Mouse (Mus musculus) stomach, embryonic 15.5 days (tissue): Measurements from ENCODE around the gene Akna. TPM values are rescaled to one million over a fixed set of nuclear protein-coding genes. Genes with fewer than 3 reads are reported as not detected.

Source experiments
- ATAC-seq: fragments of 200-750 bp; cut with Nextera tagmentation; 2 replicates; pipeline ENCODE4 v1.8.0; 2017; ENCODE audit warnings: low read depth, moderate number of reproducible peaks, moderate TSS enrichment; ENCODE audit not compliant: insufficient read depth, low FRiP score
- H3K27ac ChIP-seq: fragments of 300-500 bp; sonication (generic); 2 replicates; pipeline ENCODE4 v1.5.1; 2015; ENCODE audit warnings: mild to moderate bottlenecking, inconsistent platforms
- H3K27me3 ChIP-seq: fragments of 300-500 bp; sonication (generic); replicated peaks from 2 replicates; pipeline ENCODE4 v1.6.1; 2015; ENCODE audit warnings: inconsistent platforms
- H3K36me3 ChIP-seq: fragments of 300-500 bp; sonication (generic); 2 replicates; pipeline ENCODE4 v1.6.1; 2015; ENCODE audit warnings: inconsistent platforms
- H3K4me1 ChIP-seq: fragments of 300-500 bp; sonication (generic); 2 replicates; pipeline ENCODE4 v1.6.1; 2015; ENCODE audit warnings: inconsistent platforms
- H3K4me2 ChIP-seq: fragments of 300-500 bp; sonication (generic); 2 replicates; pipeline ENCODE4 v1.6.1; 2015; ENCODE audit warnings: mild to moderate bottlenecking, inconsistent platforms
- H3K4me3 ChIP-seq: fragments of 300-500 bp; sonication (generic); replicated peaks from 2 replicates; pipeline ENCODE4 v1.5.1; 2015; ENCODE audit warnings: inconsistent platforms
- H3K9ac ChIP-seq: fragments of 300-500 bp; sonication (generic); 2 replicates; pipeline ENCODE4 v1.6.1; 2015; ENCODE audit warnings: inconsistent platforms
- H3K9me3 ChIP-seq: fragments of 300-500 bp; sonication (generic); 2 replicates; pipeline ENCODE4 v1.6.1; 2016; ENCODE audit warnings: inconsistent platforms
- WGBS: fragments of 180-500 bp; shearing (Covaris S2); methylation state at CpG from one replicate; pipeline ENCODE4 v1.1.7; 2015; 5-methylcytosine and 5-hydroxymethylcytosine counted together
- polyA plus RNA-seq: library from polyadenylated mRNA; unstranded; fragments of >200 nt; fragmentation: Nextera tagmentation; extraction: Ambion mirVana; gene quantifications from 2 replicates; pipeline ENCODE4 v1.2.1, GENCODE M21; 2015

Akna gene
- polyA plus RNA-seq, 1 experiment from 2014 or later: 6.7 TPM

GRCm38 (mm10) chr4:63430357-63430756 lies 27.2 kb upstream of the Akna start:
- no peak for ATAC-seq
- H3K4me3 ChIP-seq: no peak overlapping the region
- no peaks in the 10 kb centered on the region for H3K9me3 ChIP-seq
- H3K9ac ChIP-seq: no peak overlapping the region
- WGBS: 47% methylated on average over 3 of the region's 3 CpGs
- H3K27me3 ChIP-seq: no peaks in the 10 kb centered on the region
- no peaks in the 10 kb centered on the region for H3K4me1 ChIP-seq
- H3K36me3 ChIP-seq: no peaks in the 10 kb centered on the region; the same call in 1 of the 2 replicates
- H3K27ac ChIP-seq: no peak overlapping the region
- no peak overlapping the region for H3K4me2 ChIP-seq

- H3K4me3 ChIP-seq: no peak overlapping the region
- no peak overlapping the region for H3K4me2 ChIP-seq
- no peaks in the 10 kb centered on the region for H3K9me3 ChIP-seq
- H3K27me3 ChIP-seq: no peaks in the 10 kb centered on the region
- H3K36me3 ChIP-seq: no peaks in the 10 kb centered on the region; the same call in 1 of the 2 replicates
- 44% methylated on average over 8 of the region's 8 CpGs for WGBS
- no peaks in the 10 kb centered on the region for H3K4me1 ChIP-seq
- H3K27ac ChIP-seq: no peak overlapping the region
- H3K9ac ChIP-seq: no peak overlapping the region
- ATAC-seq: no peak
Measured at GRCm38 (mm10) chr4:63426308-63426707, 23.2 kb upstream of the Akna start.

GRCm38 (mm10) chr4:63423811-63424210 lies 20.7 kb upstream of the Akna start:
- peaks cover 6% of the 10 kb centered on the region; the same call in 1 of the 2 replicates for H3K4me1 ChIP-seq
- H3K9me3 ChIP-seq: no peaks in the 10 kb centered on the region
- H3K36me3 ChIP-seq: no peaks in the 10 kb centered on the region
- 44% methylated on average over 5 of the region's 5 CpGs for WGBS
- no peak overlapping the region for H3K27ac ChIP-seq
- no peak overlapping the region for H3K4me3 ChIP-seq
- H3K4me2 ChIP-seq: no peak overlapping the region
- H3K9ac ChIP-seq: no peak overlapping the region
- no peak for ATAC-seq
- H3K27me3 ChIP-seq: no peaks in the 10 kb centered on the region

GRCm38 (mm10) chr4:63423231-63423630 lies 20.1 kb upstream of the Akna start:
- no peak for ATAC-seq

GRCm38 (mm10) chr4:63420143-63420920 lies 17.2 kb upstream of the Akna start:
- Histone ChIP-seq H3K4me3 (no peak overlapping the region), H3K27ac (no peak overlapping the region), H3K36me3 (no peaks in the 10 kb centered on the region), H3K4me2 (no peak overlapping the region), H3K9me3 (no peaks in the 10 kb centered on the region), H3K9ac (no peak overlapping the region), H3K4me1 (peaks cover 9% of the 10 kb centered on the region; the same call in 1 of the 2 replicates), H3K27me3 (no peaks in the 10 kb centered on the region)
- WGBS: 66% methylated on average over 14 of the region's 14 CpGs
- ATAC-seq: peak; percentile 14; the same call in 1 of the 2 replicates

More at GRCm38 (mm10) chr4:63423231-63423630, 20.1 kb upstream of the Akna start:
- Histone ChIP-seq H3K36me3 (no peaks in the 10 kb centered on the region), H3K27me3 (no peaks in the 10 kb centered on the region), H3K4me2 (no peak overlapping the region), H3K9me3 (no peaks in the 10 kb centered on the region), H3K9ac (no peak overlapping the region), H3K4me3 (no peak overlapping the region), H3K27ac (no peak overlapping the region), H3K4me1 (peaks cover 6% of the 10 kb centered on the region; the same call in 1 of the 2 replicates)
- WGBS: 68% methylated on average over 1 of the region's 1 CpGs

- no peak overlapping the region for H3K4me3 ChIP-seq
- WGBS: 87% methylated on average over 11 of the region's 11 CpGs
- no peak for ATAC-seq
- peaks cover 9% of the 10 kb centered on the region; the same call in 1 of the 2 replicates for H3K4me1 ChIP-seq
- H3K9me3 ChIP-seq: no peaks in the 10 kb centered on the region
- no peaks in the 10 kb centered on the region for H3K27me3 ChIP-seq
- no peak overlapping the region for H3K4me2 ChIP-seq
- no peak overlapping the region for H3K9ac ChIP-seq
- no peaks in the 10 kb centered on the region for H3K36me3 ChIP-seq
- no peak overlapping the region for H3K27ac ChIP-seq
Measured at GRCm38 (mm10) chr4:63418270-63418669, 15.1 kb upstream of the Akna start.

GRCm38 (mm10) chr4:63417318-63417957 lies 14.3 kb upstream of the Akna start:
- Histone ChIP-seq H3K4me1 (peaks cover 9% of the 10 kb centered on the region; the same call in 1 of the 2 replicates), H3K27me3 (no peaks in the 10 kb centered on the region), H3K36me3 (no peaks in the 10 kb centered on the region), H3K9me3 (no peaks in the 10 kb centered on the region), H3K9ac (no peak overlapping the region), H3K4me2 (no peak overlapping the region), H3K27ac (no peak overlapping the region), H3K4me3 (no peak overlapping the region)
- no peak for ATAC-seq
- 20% methylated on average over 9 of the region's 9 CpGs for WGBS

- Histone ChIP-seq H3K4me1 (peaks cover 6% of the 10 kb centered on the region; the same call in 1 of the 2 replicates), H3K27me3 (no peaks in the 10 kb centered on the region), H3K9me3 (no peaks in the 10 kb centered on the region), H3K4me3 (no peak overlapping the region), H3K27ac (no peak overlapping the region), H3K36me3 (no peaks in the 10 kb centered on the region), H3K9ac (no peak overlapping the region), H3K4me2 (no peak overlapping the region)
- ATAC-seq: no peak
- 66% methylated on average over 5 of the region's 5 CpGs for WGBS
Measured at GRCm38 (mm10) chr4:63414951-63415350, 11.8 kb upstream of the Akna start.

- 50% methylated on average over 5 of the region's 5 CpGs for WGBS
- no peaks in the 10 kb centered on the region for H3K9me3 ChIP-seq
- H3K27ac ChIP-seq: no peak overlapping the region
- ATAC-seq: no peak
- H3K4me1 ChIP-seq: peaks cover 21% of the 10 kb centered on the region
- H3K27me3 ChIP-seq: no peaks in the 10 kb centered on the region
- H3K9ac ChIP-seq: no peak overlapping the region
- no peaks in the 10 kb centered on the region for H3K36me3 ChIP-seq
- peak overlapping the region; percentile 99 for H3K4me2 ChIP-seq
- no peak overlapping the region for H3K4me3 ChIP-seq
Measured at GRCm38 (mm10) chr4:63411222-63411621, 8.1 kb upstream of the Akna start.

GRCm38 (mm10) chr4:63410583-63410934 lies 7.4 kb upstream of the Akna start:
- Histone ChIP-seq H3K36me3 (no peaks in the 10 kb centered on the region), H3K4me1 (peaks cover 21% of the 10 kb centered on the region), H3K9me3 (no peaks in the 10 kb centered on the region), H3K4me3 (peak overlapping the region; percentile 61), H3K27me3 (no peaks in the 10 kb centered on the region), H3K4me2 (peak overlapping the region; percentile 99), H3K27ac (peak overlapping the region; percentile 49), H3K9ac (no peak overlapping the region)
- under 1% methylated on average over 19 of the region's 19 CpGs for WGBS
- peak; percentile 86 for ATAC-seq

- Histone ChIP-seq H3K36me3 (no peaks in the 10 kb centered on the region), H3K27ac (peak overlapping the region; percentile 63), H3K9ac (no peak overlapping the region), H3K4me3 (peak overlapping the region; percentile 61), H3K4me2 (peak overlapping the region; percentile 99), H3K27me3 (no peaks in the 10 kb centered on the region), H3K9me3 (no peaks in the 10 kb centered on the region), H3K4me1 (peaks cover 24% of the 10 kb centered on the region)
- under 1% methylated on average over 39 of the region's 39 CpGs for WGBS
- peak; percentile 77 for ATAC-seq
Measured at GRCm38 (mm10) chr4:63409908-63410582, 6.9 kb upstream of the Akna start.
